Mouse (Mus musculus) embryo, embryonic 9.5 days (tissue): ENCODE measurements around the gene Pacsin2.

Experiments
- DNase-seq: peaks from one replicate; pipeline ENCODE4 v3.0.0-alpha.2; 2017; ENCODE audit errors: extremely low spot score

The Pacsin2 gene

GRCm38 (mm10) chr15:83328952-83329351, 135.5 kb downstream of the Pacsin2 start:
- no peak for DNase-seq
